Mouse (Mus musculus): ENCODE results near the gene Gm49366. TPM values are rescaled to one million over a fixed set of nuclear protein-coding genes. Genes with fewer than 3 reads are reported as not detected.
"Not testable (repeated sequence)": the region's sequence is repeated elsewhere in the genome, so short reads cannot be mapped to it uniquely, and the experiment has no call there.

Gm49366 gene
- polyA plus RNA-seq, 1 experiment from 2014 or later, result not detected

GRCm38 (mm10) chr12:84008729-84009128, 30.0 kb upstream of the Gm49366 start:
- H3K9me3 ChIP-seq (replicated peaks; ENCODE audit: control insufficient read depth, low read length), result no peaks in the 10 kb centered on the region
- no peak overlapping the region for H3K4me3 ChIP-seq (ENCODE audit: low read depth, low read length)
- H3K4me2 ChIP-seq, result peak overlapping the region; percentile 64
- 0 out of 2 replicates have a peak overlapping the region, but pooled peaks have one; percentile 50 for H3K27ac ChIP-seq (ENCODE audit: low read depth, low read length)
- no peaks in the 10 kb centered on the region for H3K36me3 ChIP-seq (ENCODE audit: control insufficient read depth, insufficient read depth, low read length)
- WGBS (ENCODE audit: insufficient replicate concordance), result 57% methylated on average over 8 of the region's 8 CpGs
- no peak for ATAC-seq (replicated peaks; ENCODE audit: insufficient number of reproducible peaks, low FRiP score, low TSS enrichment)
- no peak overlapping the region for H3K9ac ChIP-seq (ENCODE audit: low read depth, low read length)
- no peaks in the 10 kb centered on the region for H3K27me3 ChIP-seq (ENCODE audit: control insufficient read depth, insufficient read depth, low read length)
- H3K4me1 ChIP-seq (ENCODE audit: control insufficient read depth, insufficient read depth, low read length), result peaks cover 7% of the 10 kb centered on the region; the same call in 1 of the 2 replicates

DNA sequence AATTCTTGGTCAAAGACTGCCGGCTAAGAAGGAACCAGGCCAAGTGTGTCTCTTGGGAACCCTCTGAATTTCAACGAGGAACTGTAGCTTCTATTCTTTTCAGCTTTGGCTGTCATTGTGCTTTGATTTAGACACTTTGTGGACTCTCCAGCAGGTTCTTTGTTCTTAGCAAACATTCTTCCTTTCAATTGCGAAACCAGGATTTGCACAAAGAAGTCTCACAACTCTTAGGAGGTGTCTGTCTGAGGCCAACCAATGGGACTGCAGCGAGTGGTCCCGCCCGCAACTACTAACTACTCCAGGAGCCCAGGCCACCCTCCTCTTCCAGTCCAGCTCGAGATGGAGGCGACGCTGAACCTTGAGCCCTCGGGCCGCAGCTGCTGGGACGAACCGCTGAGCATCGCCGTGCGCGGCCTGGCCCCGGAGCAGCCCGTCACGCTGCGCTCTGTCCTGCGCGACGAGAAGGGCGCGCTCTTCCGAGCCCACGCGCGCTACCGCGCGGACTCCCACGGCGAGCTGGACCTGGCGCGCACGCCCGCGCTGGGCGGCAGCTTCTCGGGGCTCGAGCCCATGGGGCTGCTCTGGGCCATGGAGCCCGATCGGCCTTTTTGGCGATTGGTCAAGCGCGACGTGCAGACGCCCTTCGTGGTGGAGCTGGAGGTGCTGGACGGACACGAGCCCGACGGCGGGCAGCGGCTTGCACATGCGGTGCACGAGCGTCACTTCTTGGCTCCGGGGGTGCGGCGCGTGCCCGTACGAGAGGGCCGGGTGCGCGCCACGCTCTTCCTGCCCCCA, 29.4 kb upstream of the Gm49366 start, which contains the start of gene Acot1:
Gene Acot1 (plus strand): TSS at position 320 of the 795 bp plus-strand sequence.
- Histone ChIP-seq H3K4me2 (peak within 1 kb of the TSS; percentile 64), H3K27ac (ENCODE audit: low read depth, low read length) (0 out of 2 replicates have a peak within 1 kb of the TSS, but pooled peaks have one; percentile 50), H3K9ac (ENCODE audit: low read depth, low read length) (peak within 1 kb of the TSS; percentile 69), H3K4me3 (ENCODE audit: low read depth, low read length) (peak within 1 kb of the TSS; percentile 46)
- ATAC-seq (replicated peaks; ENCODE audit: insufficient number of reproducible peaks, low FRiP score, low TSS enrichment), result peak; percentile 65; the same call in 1 of the 2 replicates
- H3K36me3 ChIP-seq (ENCODE audit: control insufficient read depth, insufficient read depth, low read length); H3K27me3 ChIP-seq (ENCODE audit: control insufficient read depth, insufficient read depth, low read length); H3K4me1 ChIP-seq (ENCODE audit: control insufficient read depth, insufficient read depth, low read length); H3K9me3 ChIP-seq (replicated peaks; ENCODE audit: control insufficient read depth, low read length): not testable (repeated sequence)
- 2% methylated on average over 53 of the region's 70 CpGs for WGBS (ENCODE audit: insufficient replicate concordance)

- Histone ChIP-seq H3K9me3 (replicated peaks; ENCODE audit: control insufficient read depth, low read length) (no peaks in the 10 kb centered on the region), H3K4me2 (peak overlapping the region; percentile 64), H3K27ac (ENCODE audit: low read depth, low read length) (no peak overlapping the region), H3K27me3 (ENCODE audit: control insufficient read depth, insufficient read depth, low read length) (no peaks in the 10 kb centered on the region), H3K36me3 (ENCODE audit: control insufficient read depth, insufficient read depth, low read length) (no peaks in the 10 kb centered on the region), H3K9ac (ENCODE audit: low read depth, low read length) (no peak overlapping the region), H3K4me3 (ENCODE audit: low read depth, low read length) (peak overlapping the region; percentile 46; the same call in 1 of the 2 replicates), H3K4me1 (ENCODE audit: control insufficient read depth, insufficient read depth, low read length) (peaks cover 7% of the 10 kb centered on the region; the same call in 1 of the 2 replicates)
- no peak for ATAC-seq (replicated peaks; ENCODE audit: insufficient number of reproducible peaks, low FRiP score, low TSS enrichment)
- 76% methylated on average over 3 of the region's 3 CpGs for WGBS (ENCODE audit: insufficient replicate concordance)
Measured at GRCm38 (mm10) chr12:84010201-84010600, 28.5 kb upstream of the Gm49366 start.

DNA sequence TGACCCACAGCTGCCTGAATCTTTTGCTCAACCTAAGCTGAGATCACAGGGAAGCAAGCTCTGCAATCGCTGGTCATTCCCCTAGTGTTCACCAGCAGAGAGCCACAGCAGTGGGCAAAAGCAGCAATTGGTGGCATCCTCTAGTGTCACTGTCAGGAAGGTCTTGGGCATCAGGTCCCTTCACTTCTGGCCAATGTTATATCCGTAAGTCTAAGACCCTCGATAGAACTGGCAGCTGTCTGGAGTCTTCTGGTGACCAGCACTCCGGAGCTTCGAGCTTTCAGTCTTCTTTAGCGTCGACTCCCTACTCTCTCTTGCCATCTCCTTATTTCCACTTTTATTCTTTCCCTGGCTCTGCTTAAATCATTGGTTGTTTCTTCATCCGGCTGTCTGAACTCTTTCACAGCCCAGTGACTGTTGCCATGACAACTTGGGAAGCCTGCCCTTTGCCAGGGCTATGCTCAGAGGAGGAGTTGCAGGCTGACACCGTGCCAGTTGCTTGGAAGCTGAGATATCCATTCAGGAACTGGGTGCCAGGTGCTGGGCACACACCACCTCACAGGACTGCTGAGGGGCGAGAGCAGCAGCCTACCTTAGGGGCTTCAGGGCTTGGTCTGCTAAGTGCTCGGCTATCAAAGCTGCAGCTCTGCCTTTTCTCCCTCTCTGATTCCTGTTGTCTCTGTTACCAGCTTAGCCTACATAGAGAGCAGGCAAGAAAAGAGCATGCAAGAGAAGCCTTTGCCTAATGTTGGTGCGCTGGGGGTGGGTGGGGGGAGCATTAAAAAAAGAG, 27.3 kb upstream of the Gm49366 start:
- H3K36me3 ChIP-seq (ENCODE audit: control insufficient read depth, insufficient read depth, low read length), result no peaks in the 10 kb centered on the region
- no peak overlapping the region for H3K27ac ChIP-seq (ENCODE audit: low read depth, low read length)
- H3K9me3 ChIP-seq (replicated peaks; ENCODE audit: control insufficient read depth, low read length), result no peaks in the 10 kb centered on the region
- peaks cover 7% of the 10 kb centered on the region; the same call in 1 of the 2 replicates for H3K4me1 ChIP-seq (ENCODE audit: control insufficient read depth, insufficient read depth, low read length)
- H3K9ac ChIP-seq (ENCODE audit: low read depth, low read length), result no peak overlapping the region
- H3K27me3 ChIP-seq (ENCODE audit: control insufficient read depth, insufficient read depth, low read length), result no peaks in the 10 kb centered on the region
- peak overlapping the region; percentile 2; the same call in 1 of the 2 replicates for H3K4me2 ChIP-seq
- no peak overlapping the region for H3K4me3 ChIP-seq (ENCODE audit: low read depth, low read length)
- 65% methylated on average over 12 of the region's 12 CpGs for WGBS (ENCODE audit: insufficient replicate concordance)
- ATAC-seq (replicated peaks; ENCODE audit: insufficient number of reproducible peaks, low FRiP score, low TSS enrichment), result no peak

DNA sequence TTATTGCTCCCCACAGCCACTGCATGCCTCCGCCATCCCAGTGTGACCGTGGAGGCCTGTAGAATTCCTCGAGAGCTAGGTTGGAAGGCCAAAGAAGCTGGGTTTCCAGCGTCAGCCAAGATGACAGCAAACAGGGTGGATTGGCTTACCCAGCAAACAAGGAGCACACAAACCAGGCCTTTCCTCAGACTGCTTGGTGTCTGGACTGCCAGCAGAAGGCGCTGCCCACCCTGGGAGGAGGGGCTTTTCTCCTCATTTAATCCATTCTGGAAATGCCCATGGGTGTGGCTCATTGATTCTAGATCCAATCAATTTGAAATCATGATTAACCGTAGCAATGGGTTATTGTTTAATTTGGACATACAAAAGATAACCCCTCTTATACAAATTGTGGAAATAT, 25.6 kb upstream of the Gm49366 start:
- Histone ChIP-seq H3K27ac (ENCODE audit: low read depth, low read length) (no peak overlapping the region), H3K36me3 (ENCODE audit: control insufficient read depth, insufficient read depth, low read length) (no peaks in the 10 kb centered on the region), H3K4me1 (ENCODE audit: control insufficient read depth, insufficient read depth, low read length) (peaks cover 7% of the 10 kb centered on the region; the same call in 1 of the 2 replicates), H3K9ac (ENCODE audit: low read depth, low read length) (no peak overlapping the region), H3K27me3 (ENCODE audit: control insufficient read depth, insufficient read depth, low read length) (no peaks in the 10 kb centered on the region), H3K9me3 (replicated peaks; ENCODE audit: control insufficient read depth, low read length) (no peaks in the 10 kb centered on the region), H3K4me2 (no peak overlapping the region), H3K4me3 (ENCODE audit: low read depth, low read length) (no peak overlapping the region)
- 70% methylated on average over 6 of the region's 6 CpGs for WGBS (ENCODE audit: insufficient replicate concordance)
- no peak for ATAC-seq (replicated peaks; ENCODE audit: insufficient number of reproducible peaks, low FRiP score, low TSS enrichment)

GRCm38 (mm10) chr12:84013701-84014100, 25.0 kb upstream of the Gm49366 start:
- 90% methylated on average over 7 of the region's 7 CpGs for WGBS (ENCODE audit: insufficient replicate concordance)
- no peaks in the 10 kb centered on the region for H3K9me3 ChIP-seq (replicated peaks; ENCODE audit: control insufficient read depth, low read length)
- H3K4me3 ChIP-seq (ENCODE audit: low read depth, low read length), result no peak overlapping the region
- no peaks in the 10 kb centered on the region for H3K36me3 ChIP-seq (ENCODE audit: control insufficient read depth, insufficient read depth, low read length)
- no peak overlapping the region for H3K27ac ChIP-seq (ENCODE audit: low read depth, low read length)
- no peak overlapping the region for H3K9ac ChIP-seq (ENCODE audit: low read depth, low read length)
- no peak for ATAC-seq (replicated peaks; ENCODE audit: insufficient number of reproducible peaks, low FRiP score, low TSS enrichment)
- no peaks in the 10 kb centered on the region for H3K27me3 ChIP-seq (ENCODE audit: control insufficient read depth, insufficient read depth, low read length)
- no peak overlapping the region for H3K4me2 ChIP-seq
- peaks cover 5% of the 10 kb centered on the region; the same call in 1 of the 2 replicates for H3K4me1 ChIP-seq (ENCODE audit: control insufficient read depth, insufficient read depth, low read length)

DNA sequence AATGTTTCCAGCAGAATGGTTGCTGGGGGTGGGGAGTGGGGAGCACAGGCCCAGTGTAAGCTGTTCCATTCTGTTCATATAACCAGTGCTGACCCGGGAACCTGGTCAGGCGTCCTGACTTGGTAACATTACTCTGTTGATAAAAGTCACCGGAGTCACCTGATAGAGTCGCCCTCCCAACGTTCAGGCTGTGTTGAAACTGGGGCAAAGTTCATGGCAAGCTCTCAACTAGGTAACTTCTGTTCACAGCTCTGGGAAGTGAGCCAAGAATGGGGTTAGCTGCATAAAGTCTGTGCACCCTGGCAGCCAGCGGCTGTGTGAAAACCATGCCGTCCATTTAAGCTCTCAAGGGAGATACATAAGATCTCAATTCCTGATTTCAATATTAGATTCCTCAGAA, 18.2 kb upstream of the Gm49366 start:
- H3K4me3 ChIP-seq (ENCODE audit: low read depth, low read length); H3K9me3 ChIP-seq (replicated peaks; ENCODE audit: control insufficient read depth, low read length); H3K4me2 ChIP-seq; H3K27ac ChIP-seq (ENCODE audit: low read depth, low read length); H3K4me1 ChIP-seq (ENCODE audit: control insufficient read depth, insufficient read depth, low read length); H3K27me3 ChIP-seq (ENCODE audit: control insufficient read depth, insufficient read depth, low read length); H3K36me3 ChIP-seq (ENCODE audit: control insufficient read depth, insufficient read depth, low read length); H3K9ac ChIP-seq (ENCODE audit: low read depth, low read length): not testable (repeated sequence)
- 42% methylated on average over 7 of the region's 7 CpGs for WGBS (ENCODE audit: insufficient replicate concordance)
- 0 out of 2 replicates have a peak, but pooled peaks have one; percentile 18 for ATAC-seq (replicated peaks; ENCODE audit: insufficient number of reproducible peaks, low FRiP score, low TSS enrichment)

- H3K9ac ChIP-seq (ENCODE audit: low read depth, low read length); H3K4me3 ChIP-seq (ENCODE audit: low read depth, low read length); H3K4me2 ChIP-seq; H3K9me3 ChIP-seq (replicated peaks; ENCODE audit: control insufficient read depth, low read length); ATAC-seq (replicated peaks; ENCODE audit: insufficient number of reproducible peaks, low FRiP score, low TSS enrichment); H3K27ac ChIP-seq (ENCODE audit: low read depth, low read length); H3K27me3 ChIP-seq (ENCODE audit: control insufficient read depth, insufficient read depth, low read length); H3K36me3 ChIP-seq (ENCODE audit: control insufficient read depth, insufficient read depth, low read length); H3K4me1 ChIP-seq (ENCODE audit: control insufficient read depth, insufficient read depth, low read length): not testable (repeated sequence)
- WGBS (ENCODE audit: insufficient replicate concordance), result 91% methylated on average over 4 of the region's 4 CpGs
Measured at GRCm38 (mm10) chr12:84022266-84022665, 16.5 kb upstream of the Gm49366 start.
